Mouse (Mus musculus) kidney, embryonic 14.5 days (tissue): ENCODE results near the gene Mrpl33. TPM values are rescaled to one million over a fixed set of nuclear protein-coding genes. Genes with fewer than 3 reads are reported as not detected.
A peak's percentile ranks its signal among the peaks of the same experiment; 100 is the strongest.

Experiments used
- ATAC-seq: fragments of 200-750 bp; cut with Nextera tagmentation; 2 replicates; pipeline ENCODE4 v1.8.0; 2017; ENCODE audit warnings: moderate number of reproducible peaks, mild to moderate bottlenecking, moderate TSS enrichment, moderate library complexity; ENCODE audit not compliant: low FRiP score, low TSS enrichment
- H3K27ac ChIP-seq: fragments of 300-500 bp; sonication (generic); 2 replicates; pipeline ENCODE4 v1.5.1; 2014; ENCODE audit warnings: low read depth, mild to moderate bottlenecking, low read length, moderate library complexity, mixed read lengths
- H3K27me3 ChIP-seq: fragments of 300-500 bp; sonication (generic); 2 replicates; pipeline ENCODE4 v1.6.1; 2014; ENCODE audit warnings: mild to moderate bottlenecking, low read length; ENCODE audit not compliant: control insufficient read depth, insufficient read depth
- H3K36me3 ChIP-seq: fragments of 300-500 bp; sonication (generic); 2 replicates; pipeline ENCODE4 v1.6.1; 2014; ENCODE audit warnings: low read length, mixed read lengths; ENCODE audit not compliant: control insufficient read depth, insufficient read depth
- H3K4me1 ChIP-seq: fragments of 300-500 bp; sonication (generic); 2 replicates; pipeline ENCODE4 v1.6.1; 2014; ENCODE audit warnings: low read length, mixed read lengths; ENCODE audit not compliant: control insufficient read depth, insufficient read depth
- H3K4me2 ChIP-seq: fragments of 300-500 bp; sonication (generic); replicated peaks from 2 replicates; pipeline ENCODE4 v1.6.1; 2014; ENCODE audit warnings: low read depth, mild to moderate bottlenecking, low read length
- H3K4me3 ChIP-seq: fragments of 300-500 bp; sonication (generic); 2 replicates; pipeline ENCODE4 v1.5.1; 2014; ENCODE audit warnings: mild to moderate bottlenecking, low read length
- H3K9ac ChIP-seq: fragments of 300-500 bp; sonication (generic); 2 replicates; pipeline ENCODE4 v1.6.1; 2014; ENCODE audit warnings: low read depth, mild to moderate bottlenecking, low read length, moderate library complexity
- H3K9me3 ChIP-seq: fragments of 300-500 bp; sonication (generic); 2 replicates; pipeline ENCODE4 v1.6.1; 2016; ENCODE audit warnings: low read length; ENCODE audit not compliant: control insufficient read depth
- WGBS: fragments of 180-500 bp; shearing (Covaris S2); extraction: QIAGEN DNeasy Blood & Tissue Kit; methylation state at CpG from one replicate; pipeline ENCODE4 v1.1.7; 2014; 5-methylcytosine and 5-hydroxymethylcytosine counted together
- polyA plus RNA-seq: library from polyadenylated mRNA; unstranded; fragments of >200 nt; fragmentation: Nextera tagmentation; extraction: Ambion mirVana; gene quantifications from 2 replicates; pipeline ENCODE4 v1.2.1, GENCODE M21; 2014

The Mrpl33 gene
- polyA plus RNA-seq, 1 experiment from 2014 or later = 253 TPM

GRCm38 (mm10) chr5:31601162-31601722 lies 4.5 kb downstream of the Mrpl33 start:
- Histone ChIP-seq H3K4me1 (peaks cover 11% of the 10 kb centered on the region; the same call in 1 of the 2 replicates), H3K9ac (no peak overlapping the region), H3K36me3 (no peaks in the 10 kb centered on the region), H3K27ac (no peak overlapping the region), H3K27me3 (no peaks in the 10 kb centered on the region), H3K4me2 (no peak overlapping the region), H3K4me3 (no peak overlapping the region), H3K9me3 (no peaks in the 10 kb centered on the region)
- WGBS = 90% methylated on average over 7 of the region's 7 CpGs
- ATAC-seq = no peak

DNA sequence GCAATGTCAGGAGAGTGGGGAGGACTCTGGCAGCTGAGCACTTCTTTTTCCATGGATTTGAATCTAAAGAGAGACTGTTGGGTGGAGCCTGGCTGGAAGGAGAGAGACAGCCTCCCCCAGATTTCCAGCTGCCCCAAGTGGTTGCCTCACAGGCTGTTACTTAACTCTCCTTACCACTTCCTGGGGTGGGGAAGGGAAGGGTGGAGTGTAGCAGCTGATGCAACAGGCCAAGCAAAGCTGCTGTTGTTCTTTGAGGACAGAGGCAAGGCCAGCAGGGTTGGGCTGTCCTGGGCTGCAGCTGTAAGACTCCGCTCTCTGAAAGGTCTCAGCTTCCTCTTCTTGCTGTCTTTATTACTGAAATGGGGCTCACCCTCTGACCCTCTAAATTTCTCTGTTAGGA lies 5.6 kb downstream of the Mrpl33 start:
- Histone ChIP-seq H3K4me1 (peaks cover under 1% of the 10 kb centered on the region; the same call in 1 of the 2 replicates), H3K27me3 (no peaks in the 10 kb centered on the region), H3K4me2 (no peak overlapping the region), H3K36me3 (no peaks in the 10 kb centered on the region), H3K27ac (no peak overlapping the region), H3K9me3 (no peaks in the 10 kb centered on the region), H3K9ac (no peak overlapping the region), H3K4me3 (no peak overlapping the region)
- ATAC-seq = 0 out of 2 replicates have a peak, but pooled peaks have one; percentile 33
- WGBS = 71% methylated on average over 1 of the region's 1 CpGs

DNA sequence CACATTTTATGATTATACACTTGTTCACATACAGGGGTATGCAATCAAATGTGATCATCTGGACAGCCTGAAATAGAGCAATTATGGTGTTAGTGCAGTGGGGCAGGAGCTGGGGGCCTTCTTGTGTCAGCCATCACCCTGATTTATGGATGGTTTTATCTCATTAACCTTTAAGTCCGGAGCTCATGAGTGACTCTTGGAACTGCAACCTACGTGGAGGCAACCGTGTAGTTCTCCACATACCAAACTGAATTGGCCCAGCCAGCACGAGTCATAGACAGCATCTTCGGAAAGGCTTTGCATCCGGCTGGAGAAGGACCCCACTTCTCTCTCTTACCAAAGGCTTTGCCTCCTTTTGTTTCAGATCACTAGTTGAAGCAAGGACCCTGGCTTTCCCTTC lies 7.0 kb downstream of the Mrpl33 start:
- H3K4me2 ChIP-seq = no peak overlapping the region
- H3K9ac ChIP-seq = no peak overlapping the region
- no peaks in the 10 kb centered on the region; the same call in 1 of the 2 replicates for H3K4me1 ChIP-seq
- H3K4me3 ChIP-seq = no peak overlapping the region
- no peak for ATAC-seq
- no peaks in the 10 kb centered on the region for H3K9me3 ChIP-seq
- no peak overlapping the region for H3K27ac ChIP-seq
- H3K36me3 ChIP-seq = no peaks in the 10 kb centered on the region
- no peaks in the 10 kb centered on the region for H3K27me3 ChIP-seq
- 59% methylated on average over 6 of the region's 6 CpGs for WGBS

- Histone ChIP-seq H3K4me1 (no peaks in the 10 kb centered on the region; the same call in 1 of the 2 replicates), H3K27ac (no peak overlapping the region), H3K4me3 (no peak overlapping the region), H3K9ac (no peak overlapping the region), H3K27me3 (no peaks in the 10 kb centered on the region), H3K9me3 (no peaks in the 10 kb centered on the region), H3K4me2 (no peak overlapping the region), H3K36me3 (no peaks in the 10 kb centered on the region)
- 50% methylated on average over 3 of the region's 3 CpGs for WGBS
- no peak for ATAC-seq
Measured at GRCm38 (mm10) chr5:31606151-31606550, 9.4 kb downstream of the Mrpl33 start.

DNA sequence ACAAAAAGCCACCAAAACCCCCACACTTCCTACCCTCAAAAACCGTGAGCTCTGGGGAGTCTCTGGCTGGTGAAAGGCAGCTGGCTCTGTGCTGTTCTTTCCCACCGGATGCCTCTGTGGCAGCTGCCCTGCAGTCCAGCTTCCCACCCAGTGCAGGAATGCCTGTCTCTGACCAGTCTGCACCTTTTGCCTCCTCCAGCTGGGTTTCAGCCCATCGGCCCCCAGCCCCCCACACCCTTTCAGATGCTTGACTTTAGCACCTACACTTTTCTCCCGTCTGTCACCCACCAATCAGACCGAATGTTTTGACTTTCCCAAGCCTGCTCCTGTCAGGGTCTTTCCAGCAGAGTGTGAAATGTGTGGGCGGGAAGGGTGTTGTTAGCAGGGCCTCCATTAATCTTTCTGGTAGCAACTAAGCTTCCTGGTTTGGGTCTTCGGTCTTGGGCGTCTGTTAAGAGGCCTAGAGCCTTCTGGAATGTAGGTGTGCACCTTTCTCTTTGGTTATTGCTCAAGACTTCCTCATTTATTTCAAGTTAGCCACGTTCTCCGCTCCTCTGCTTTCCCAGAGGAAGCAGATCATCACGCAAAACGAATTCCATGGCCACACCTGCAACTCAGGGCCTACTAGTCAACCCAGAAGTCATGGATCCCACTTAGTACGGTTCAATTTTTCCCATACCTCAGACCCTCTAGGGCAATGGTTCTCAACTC lies 13.8 kb downstream of the Mrpl33 start:
- 37% methylated on average over 13 of the region's 13 CpGs for WGBS
- Histone ChIP-seq H3K27ac (peak overlapping the region; percentile 9; the same call in 1 of the 2 replicates), H3K4me2 (no peak overlapping the region), H3K9me3 (no peaks in the 10 kb centered on the region), H3K27me3 (no peaks in the 10 kb centered on the region), H3K4me3 (no peak overlapping the region), H3K36me3 (no peaks in the 10 kb centered on the region), H3K9ac (no peak overlapping the region), H3K4me1 (peaks cover 10% of the 10 kb centered on the region)
- peak; percentile 74 for ATAC-seq

GRCm38 (mm10) chr5:31611186-31611585 lies 14.5 kb downstream of the Mrpl33 start:
- WGBS = 93% methylated on average over 1 of the region's 1 CpGs
- Histone ChIP-seq H3K27me3 (no peaks in the 10 kb centered on the region), H3K4me2 (no peak overlapping the region), H3K27ac (no peak overlapping the region), H3K4me1 (peaks cover 10% of the 10 kb centered on the region), H3K9me3 (no peaks in the 10 kb centered on the region), H3K9ac (no peak overlapping the region), H3K4me3 (no peak overlapping the region), H3K36me3 (peaks cover 1% of the 10 kb centered on the region; the same call in 1 of the 2 replicates)
- no peak for ATAC-seq

DNA sequence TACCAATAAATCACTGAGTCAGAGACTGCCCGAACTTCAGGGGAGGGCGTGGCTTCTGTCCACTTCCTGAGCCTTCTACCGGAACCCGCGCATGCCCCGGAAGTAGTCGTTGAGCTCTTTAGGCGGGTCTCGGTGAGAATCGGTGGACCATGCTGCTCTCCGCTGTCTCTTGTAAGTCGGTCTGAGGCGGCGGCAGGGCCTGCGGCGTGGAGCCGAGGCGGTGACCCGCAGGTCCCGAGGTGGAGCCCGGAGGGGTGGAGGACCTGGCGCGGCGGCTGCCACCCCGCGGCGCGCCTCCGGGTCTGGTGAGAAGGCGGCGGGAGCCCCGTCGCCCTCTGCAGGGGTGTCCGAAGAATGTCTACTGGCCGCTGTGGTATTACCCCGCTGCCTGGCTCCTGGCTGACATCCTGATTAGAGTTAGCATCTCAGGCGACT lies 17.1 kb downstream of the Mrpl33 start:
- peak overlapping the region; percentile 81 for H3K9ac ChIP-seq
- peak overlapping the region; percentile 56 for H3K4me2 ChIP-seq
- H3K4me1 ChIP-seq = peaks cover 10% of the 10 kb centered on the region
- H3K27ac ChIP-seq = peak overlapping the region; percentile 95
- no peaks in the 10 kb centered on the region for H3K27me3 ChIP-seq
- peaks cover 19% of the 10 kb centered on the region for H3K36me3 ChIP-seq
- ATAC-seq = peak; percentile 90
- WGBS = under 1% methylated on average over 37 of the region's 37 CpGs
- peak overlapping the region; percentile 79 for H3K4me3 ChIP-seq
- no peaks in the 10 kb centered on the region for H3K9me3 ChIP-seq

- Histone ChIP-seq H3K36me3 (peaks cover 25% of the 10 kb centered on the region), H3K27me3 (no peaks in the 10 kb centered on the region), H3K4me2 (peak overlapping the region; percentile 56), H3K4me1 (peaks cover 10% of the 10 kb centered on the region), H3K4me3 (peak overlapping the region; percentile 79), H3K9ac (peak overlapping the region; percentile 81), H3K27ac (peak overlapping the region; percentile 95), H3K9me3 (no peaks in the 10 kb centered on the region)
- 53% methylated on average over 6 of the region's 6 CpGs for WGBS
- no peak for ATAC-seq
Measured at GRCm38 (mm10) chr5:31614339-31615025, 17.7 kb downstream of the Mrpl33 start.

- Histone ChIP-seq H3K9ac (no peak overlapping the region), H3K27ac (no peak overlapping the region), H3K27me3 (no peaks in the 10 kb centered on the region), H3K36me3 (peaks cover 45% of the 10 kb centered on the region), H3K9me3 (no peaks in the 10 kb centered on the region), H3K4me1 (peaks cover under 1% of the 10 kb centered on the region; the same call in 1 of the 2 replicates), H3K4me2 (no peak overlapping the region), H3K4me3 (no peak overlapping the region)
- WGBS = 93% methylated on average over 3 of the region's 3 CpGs
- ATAC-seq = no peak
Measured at GRCm38 (mm10) chr5:31620326-31620725, 23.6 kb downstream of the Mrpl33 start.
